Mouse (Mus musculus): Measurements from ENCODE around the gene Ccdc113. TPM values are rescaled to one million over a fixed set of nuclear protein-coding genes. Genes with fewer than 3 reads are reported as not detected.

Ccdc113 gene
- polyA plus RNA-seq, 1 experiment from 2014 or later, result 1.0 TPM

DNA sequence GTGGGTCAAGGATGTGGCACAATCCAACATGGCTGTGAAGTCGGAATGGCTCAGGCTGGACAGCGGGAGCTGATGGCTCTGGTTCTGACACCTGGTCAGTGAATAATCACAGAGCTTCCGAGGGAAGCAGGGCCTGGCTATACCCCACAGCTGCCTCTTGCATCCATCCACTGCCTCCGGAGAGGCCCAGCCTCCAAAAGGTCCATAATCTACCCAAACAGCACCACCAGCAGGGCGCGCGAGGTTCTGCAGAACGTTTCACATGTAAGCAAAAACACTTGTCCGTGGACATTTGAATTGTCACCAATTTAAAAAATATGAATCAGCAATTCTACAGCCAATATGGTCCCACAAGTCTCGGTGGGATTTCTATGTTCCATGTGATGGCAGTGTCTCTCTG, 55.4 kb downstream of the Ccdc113 start:
- no peak overlapping the region for H3K9ac ChIP-seq (ENCODE audit: low read depth, low read length)
- no peaks in the 10 kb centered on the region for H3K9me3 ChIP-seq (ENCODE audit: control insufficient read depth, low read length)
- no peaks in the 10 kb centered on the region for H3K36me3 ChIP-seq (ENCODE audit: control insufficient read depth, insufficient read depth, low read length)
- no peaks in the 10 kb centered on the region for H3K27me3 ChIP-seq (ENCODE audit: control insufficient read depth, insufficient read depth, low read length)
- no peak overlapping the region for H3K27ac ChIP-seq (ENCODE audit: low read depth, low read length)
- WGBS, result 66% methylated on average over 10 of the region's 10 CpGs
- H3K4me2 ChIP-seq (replicated peaks; ENCODE audit: low read depth, low read length), result no peak overlapping the region
- ATAC-seq (ENCODE audit: low FRiP score, low TSS enrichment), result no peak
- no peak overlapping the region for H3K4me3 ChIP-seq (ENCODE audit: low read length)
- H3K4me1 ChIP-seq (ENCODE audit: control insufficient read depth, insufficient read depth, low read length), result no peaks in the 10 kb centered on the region

DNA sequence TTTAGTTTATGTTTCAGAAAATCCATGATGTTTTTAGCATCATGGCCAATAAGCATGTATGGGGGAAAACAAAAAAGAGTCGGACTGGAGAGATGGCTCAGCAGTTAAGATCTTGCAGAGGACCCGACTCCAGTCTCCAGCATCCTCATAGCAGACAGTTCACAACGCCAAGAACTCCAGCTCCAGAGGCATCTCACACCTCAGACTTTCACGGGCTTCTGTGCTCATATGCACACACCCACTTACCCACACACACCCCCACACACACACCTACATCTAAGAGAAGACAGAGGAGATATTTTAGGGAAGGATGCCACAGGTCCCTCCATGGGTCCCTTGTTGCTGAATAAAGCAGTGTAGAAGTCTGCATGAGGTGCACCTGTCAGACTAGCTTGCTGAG, 56.7 kb downstream of the Ccdc113 start:
- Histone ChIP-seq H3K27me3 (ENCODE audit: control insufficient read depth, insufficient read depth, low read length) (no peaks in the 10 kb centered on the region), H3K36me3 (ENCODE audit: control insufficient read depth, insufficient read depth, low read length) (no peaks in the 10 kb centered on the region), H3K4me1 (ENCODE audit: control insufficient read depth, insufficient read depth, low read length) (no peaks in the 10 kb centered on the region), H3K4me2 (replicated peaks; ENCODE audit: low read depth, low read length) (no peak overlapping the region), H3K27ac (ENCODE audit: low read depth, low read length) (no peak overlapping the region), H3K9ac (ENCODE audit: low read depth, low read length) (no peak overlapping the region), H3K4me3 (ENCODE audit: low read length) (no peak overlapping the region), H3K9me3 (ENCODE audit: control insufficient read depth, low read length) (no peaks in the 10 kb centered on the region)
- 85% methylated on average over 4 of the region's 4 CpGs for WGBS
- ATAC-seq (ENCODE audit: low FRiP score, low TSS enrichment), result no peak

DNA sequence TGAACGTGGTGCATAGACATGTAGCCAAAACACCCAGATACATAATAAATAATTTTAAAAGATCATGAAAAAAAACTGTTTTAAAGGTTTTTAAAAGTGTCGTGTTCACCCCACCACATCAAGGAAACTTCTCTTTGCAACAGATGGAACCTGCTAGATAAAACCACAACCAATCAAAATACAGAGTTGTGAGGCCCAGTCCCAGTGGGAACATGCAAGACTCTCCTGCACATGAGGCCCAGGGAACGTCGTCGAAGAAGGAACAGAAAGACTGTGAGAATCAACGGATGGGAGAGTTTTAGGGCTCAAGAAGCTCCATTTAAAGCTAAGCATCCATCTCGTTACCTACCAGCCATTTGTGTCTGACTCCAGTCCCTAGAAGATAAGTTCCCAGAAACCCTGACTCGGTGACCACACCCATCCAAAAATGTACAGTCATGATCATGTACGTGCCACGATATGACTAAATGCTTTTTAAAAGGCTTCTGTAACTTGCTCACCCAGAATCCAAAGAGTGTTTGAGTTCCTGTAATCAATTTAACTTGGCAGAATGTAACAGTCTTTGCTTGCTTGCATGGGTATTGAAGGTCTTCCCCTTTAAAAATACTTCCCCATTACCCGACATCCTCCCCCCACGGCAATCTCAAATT, 58.4 kb downstream of the Ccdc113 start:
- 85% methylated on average over 12 of the region's 12 CpGs for WGBS
- H3K9ac ChIP-seq (ENCODE audit: low read depth, low read length), result no peak overlapping the region
- H3K27ac ChIP-seq (ENCODE audit: low read depth, low read length), result no peak overlapping the region
- H3K4me1 ChIP-seq (ENCODE audit: control insufficient read depth, insufficient read depth, low read length), result no peaks in the 10 kb centered on the region
- no peaks in the 10 kb centered on the region for H3K27me3 ChIP-seq (ENCODE audit: control insufficient read depth, insufficient read depth, low read length)
- H3K9me3 ChIP-seq (ENCODE audit: control insufficient read depth, low read length), result no peaks in the 10 kb centered on the region
- no peak overlapping the region for H3K4me2 ChIP-seq (replicated peaks; ENCODE audit: low read depth, low read length)
- H3K36me3 ChIP-seq (ENCODE audit: control insufficient read depth, insufficient read depth, low read length), result no peaks in the 10 kb centered on the region
- no peak for ATAC-seq (ENCODE audit: low FRiP score, low TSS enrichment)
- no peak overlapping the region for H3K4me3 ChIP-seq (ENCODE audit: low read length)

DNA sequence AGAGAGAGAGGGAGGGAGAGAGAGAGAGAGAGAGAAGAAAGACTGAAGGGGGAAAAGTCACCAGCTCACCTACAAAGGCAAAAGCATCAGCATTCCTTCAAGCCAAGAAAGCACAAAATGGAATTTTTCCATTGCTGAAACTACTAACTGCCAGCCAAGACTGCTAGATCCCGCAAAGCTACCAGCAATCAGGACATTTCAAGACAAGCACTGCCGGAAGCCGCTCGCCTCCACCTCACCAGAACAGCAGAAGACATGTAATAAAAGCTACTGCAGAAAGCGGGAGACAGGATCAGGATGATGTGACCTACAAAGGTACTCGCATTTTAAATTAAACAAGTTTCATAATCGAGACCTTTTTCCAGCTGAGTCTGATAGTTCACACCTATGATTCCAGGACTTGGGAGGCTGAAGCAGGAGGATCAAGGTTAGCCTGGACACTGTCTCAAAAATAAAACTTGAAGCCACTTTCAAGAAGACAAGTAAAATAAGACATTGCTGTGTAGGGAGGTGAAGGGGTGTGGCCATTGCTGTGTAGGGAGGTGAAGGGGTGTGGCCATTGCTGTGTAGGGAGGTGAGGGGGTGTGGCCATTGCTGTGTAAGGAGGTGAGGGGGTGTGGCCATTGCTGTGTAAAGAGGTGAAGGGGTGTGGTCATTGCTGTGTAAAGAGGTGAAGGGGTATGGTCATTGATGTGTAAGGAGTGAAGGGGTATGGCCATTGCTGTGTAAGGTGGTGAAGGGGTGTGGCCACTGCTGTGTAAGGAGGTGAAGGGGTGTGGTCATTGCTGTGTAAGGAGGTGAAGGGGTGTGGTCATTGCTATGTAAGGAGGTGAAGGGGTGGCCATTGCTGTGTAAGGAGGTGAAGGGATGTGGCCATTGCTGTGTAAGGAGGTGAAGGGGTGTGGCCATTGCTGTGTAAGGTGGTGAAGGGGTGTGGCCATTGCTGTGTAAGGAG, 59.8 kb downstream of the Ccdc113 start:
- Histone ChIP-seq H3K27me3 (ENCODE audit: control insufficient read depth, insufficient read depth, low read length) (no peaks in the 10 kb centered on the region), H3K9me3 (ENCODE audit: control insufficient read depth, low read length) (no peaks in the 10 kb centered on the region), H3K36me3 (ENCODE audit: control insufficient read depth, insufficient read depth, low read length) (no peaks in the 10 kb centered on the region), H3K9ac (ENCODE audit: low read depth, low read length) (no peak overlapping the region), H3K27ac (ENCODE audit: low read depth, low read length) (no peak overlapping the region), H3K4me2 (replicated peaks; ENCODE audit: low read depth, low read length) (no peak overlapping the region), H3K4me3 (ENCODE audit: low read length) (no peak overlapping the region), H3K4me1 (ENCODE audit: control insufficient read depth, insufficient read depth, low read length) (no peaks in the 10 kb centered on the region)
- no peak for ATAC-seq (ENCODE audit: low FRiP score, low TSS enrichment)
- 92% methylated on average over 7 of the region's 7 CpGs for WGBS

DNA sequence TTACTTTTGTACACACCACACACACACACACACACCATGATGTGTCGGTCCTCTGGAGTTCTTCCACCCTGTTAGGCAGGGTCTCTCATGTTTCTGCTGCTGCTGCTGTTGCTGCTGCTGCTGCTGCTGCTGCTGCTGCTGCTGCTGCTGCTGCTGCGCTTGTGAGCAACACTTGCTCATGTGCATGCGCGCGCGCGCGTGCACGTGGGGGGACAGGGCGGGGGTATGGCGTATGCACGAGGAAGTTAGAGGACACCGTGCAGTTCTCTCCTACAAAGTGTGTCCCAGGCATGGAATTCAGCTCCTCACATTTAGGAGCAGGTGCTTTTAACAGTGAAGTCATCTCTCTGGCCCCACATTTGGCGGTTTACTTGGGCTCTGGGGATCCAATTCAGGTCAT, 61.2 kb downstream of the Ccdc113 start:
- H3K4me3 ChIP-seq (ENCODE audit: low read length), result no peak overlapping the region
- no peaks in the 10 kb centered on the region for H3K36me3 ChIP-seq (ENCODE audit: control insufficient read depth, insufficient read depth, low read length)
- 82% methylated on average over 14 of the region's 14 CpGs for WGBS
- no peak overlapping the region for H3K9ac ChIP-seq (ENCODE audit: low read depth, low read length)
- no peak for ATAC-seq (ENCODE audit: low FRiP score, low TSS enrichment)
- no peak overlapping the region for H3K27ac ChIP-seq (ENCODE audit: low read depth, low read length)
- no peak overlapping the region for H3K4me2 ChIP-seq (replicated peaks; ENCODE audit: low read depth, low read length)
- no peaks in the 10 kb centered on the region for H3K27me3 ChIP-seq (ENCODE audit: control insufficient read depth, insufficient read depth, low read length)
- H3K4me1 ChIP-seq (ENCODE audit: control insufficient read depth, insufficient read depth, low read length), result no peaks in the 10 kb centered on the region
- H3K9me3 ChIP-seq (ENCODE audit: control insufficient read depth, low read length), result no peaks in the 10 kb centered on the region

DNA sequence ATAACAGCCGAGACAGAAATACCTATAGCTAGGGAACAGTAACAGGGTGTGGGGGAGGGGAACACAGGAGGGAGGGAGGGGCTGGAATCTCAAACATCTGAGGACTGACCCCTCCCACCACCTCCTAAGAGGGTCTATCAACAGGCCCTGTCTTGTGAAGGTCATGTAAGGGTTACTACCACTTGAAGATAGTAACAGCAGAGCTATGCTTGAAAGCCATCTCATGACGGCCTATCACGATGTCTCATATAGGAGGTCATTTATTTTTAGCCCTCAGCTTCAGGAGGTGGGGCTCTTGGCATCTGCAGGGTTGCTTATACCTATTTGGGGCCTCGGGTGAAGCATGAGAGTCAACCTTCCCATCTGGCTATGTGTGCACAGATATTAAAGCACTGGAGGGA, 63.0 kb downstream of the Ccdc113 start:
- no peak for ATAC-seq (ENCODE audit: low FRiP score, low TSS enrichment)
- no peaks in the 10 kb centered on the region for H3K4me1 ChIP-seq (ENCODE audit: control insufficient read depth, insufficient read depth, low read length)
- WGBS, result 58% methylated on average over 4 of the region's 4 CpGs
- H3K9ac ChIP-seq (ENCODE audit: low read depth, low read length), result no peak overlapping the region
- no peaks in the 10 kb centered on the region for H3K27me3 ChIP-seq (ENCODE audit: control insufficient read depth, insufficient read depth, low read length)
- H3K4me3 ChIP-seq (ENCODE audit: low read length), result no peak overlapping the region
- no peak overlapping the region for H3K27ac ChIP-seq (ENCODE audit: low read depth, low read length)
- no peak overlapping the region for H3K4me2 ChIP-seq (replicated peaks; ENCODE audit: low read depth, low read length)
- no peaks in the 10 kb centered on the region for H3K36me3 ChIP-seq (ENCODE audit: control insufficient read depth, insufficient read depth, low read length)
- no peaks in the 10 kb centered on the region for H3K9me3 ChIP-seq (ENCODE audit: control insufficient read depth, low read length)

DNA sequence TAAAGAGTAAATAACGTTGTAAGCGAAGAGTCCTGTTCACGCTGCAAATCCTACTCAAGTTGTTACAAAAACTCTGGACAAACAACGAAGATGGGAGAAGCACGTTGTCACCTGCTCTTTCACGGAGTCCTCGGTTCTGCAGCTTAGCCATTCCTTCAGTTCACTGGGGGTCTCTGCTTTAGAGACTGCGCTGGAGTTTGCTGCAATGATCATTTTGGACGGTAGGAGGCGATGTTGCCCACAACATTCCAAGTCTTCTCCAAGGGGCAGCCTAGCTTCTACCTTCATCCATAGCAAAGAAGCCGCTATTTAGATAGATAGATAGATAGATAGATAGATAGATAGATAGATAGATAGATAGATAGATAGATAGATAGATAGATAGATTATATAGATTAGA, 66.0 kb downstream of the Ccdc113 start:
- WGBS, result 12% methylated on average over 11 of the region's 11 CpGs
- ATAC-seq (ENCODE audit: low FRiP score, low TSS enrichment), result no peak
- Histone ChIP-seq H3K4me1 (ENCODE audit: control insufficient read depth, insufficient read depth, low read length) (no peaks in the 10 kb centered on the region), H3K4me2 (replicated peaks; ENCODE audit: low read depth, low read length) (no peak overlapping the region), H3K27me3 (ENCODE audit: control insufficient read depth, insufficient read depth, low read length) (no peaks in the 10 kb centered on the region), H3K9ac (ENCODE audit: low read depth, low read length) (no peak overlapping the region), H3K27ac (ENCODE audit: low read depth, low read length) (no peak overlapping the region), H3K9me3 (ENCODE audit: control insufficient read depth, low read length) (no peaks in the 10 kb centered on the region), H3K36me3 (ENCODE audit: control insufficient read depth, insufficient read depth, low read length) (no peaks in the 10 kb centered on the region), H3K4me3 (ENCODE audit: low read length) (no peak overlapping the region)

DNA sequence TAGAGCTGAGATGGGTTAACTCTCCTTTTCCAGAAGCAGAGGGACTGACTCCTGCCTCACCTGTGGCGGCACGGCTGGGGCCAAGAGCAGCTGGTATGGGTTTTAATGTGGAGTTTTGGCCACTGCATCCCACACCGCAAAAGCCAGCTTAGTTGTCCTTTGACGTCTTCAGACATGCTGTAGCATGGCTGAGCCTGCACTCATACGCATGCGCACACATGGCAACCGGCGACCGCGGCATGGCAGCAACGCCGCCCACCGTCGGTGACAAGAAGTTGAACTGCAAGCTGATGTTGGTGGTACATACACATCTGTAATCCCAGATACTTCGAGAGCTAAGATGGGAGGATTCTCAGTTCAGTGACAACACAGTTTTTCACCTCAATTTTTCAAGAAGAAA, 67.4 kb downstream of the Ccdc113 start:
- H3K36me3 ChIP-seq (ENCODE audit: control insufficient read depth, insufficient read depth, low read length), result no peaks in the 10 kb centered on the region
- H3K9ac ChIP-seq (ENCODE audit: low read depth, low read length), result no peak overlapping the region
- H3K4me2 ChIP-seq (replicated peaks; ENCODE audit: low read depth, low read length), result no peak overlapping the region
- ATAC-seq (ENCODE audit: low FRiP score, low TSS enrichment), result no peak
- no peak overlapping the region for H3K4me3 ChIP-seq (ENCODE audit: low read length)
- H3K4me1 ChIP-seq (ENCODE audit: control insufficient read depth, insufficient read depth, low read length), result no peaks in the 10 kb centered on the region
- 83% methylated on average over 15 of the region's 15 CpGs for WGBS
- H3K27me3 ChIP-seq (ENCODE audit: control insufficient read depth, insufficient read depth, low read length), result no peaks in the 10 kb centered on the region
- H3K27ac ChIP-seq (ENCODE audit: low read depth, low read length), result no peak overlapping the region
- H3K9me3 ChIP-seq (ENCODE audit: control insufficient read depth, low read length), result no peaks in the 10 kb centered on the region

DNA sequence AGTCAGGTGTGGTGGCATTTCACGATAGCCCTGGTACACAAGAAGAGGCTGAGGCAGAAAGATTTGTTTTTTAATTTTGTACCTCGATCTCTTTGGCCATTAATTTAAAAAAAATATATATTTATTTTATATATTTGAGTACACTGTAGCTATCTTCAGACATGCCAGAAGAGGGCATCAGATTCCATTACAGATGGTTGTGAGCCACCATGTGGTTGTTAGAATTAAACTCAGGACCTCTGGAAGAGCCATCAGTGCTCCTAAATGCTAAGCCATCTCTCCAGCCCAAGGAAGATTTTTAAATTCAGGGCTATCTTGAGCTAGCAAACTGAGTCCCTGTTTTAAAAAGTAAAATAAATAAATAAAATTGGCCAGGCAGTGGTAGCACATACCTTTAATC, 68.3 kb downstream of the Ccdc113 start:
- WGBS, result 74% methylated on average over 2 of the region's 2 CpGs
- H3K4me2 ChIP-seq (replicated peaks; ENCODE audit: low read depth, low read length), result no peak overlapping the region
- H3K27ac ChIP-seq (ENCODE audit: low read depth, low read length), result no peak overlapping the region
- ATAC-seq (ENCODE audit: low FRiP score, low TSS enrichment), result no peak
- no peaks in the 10 kb centered on the region for H3K27me3 ChIP-seq (ENCODE audit: control insufficient read depth, insufficient read depth, low read length)
- H3K36me3 ChIP-seq (ENCODE audit: control insufficient read depth, insufficient read depth, low read length), result no peaks in the 10 kb centered on the region
- H3K4me1 ChIP-seq (ENCODE audit: control insufficient read depth, insufficient read depth, low read length), result no peaks in the 10 kb centered on the region
- no peak overlapping the region for H3K9ac ChIP-seq (ENCODE audit: low read depth, low read length)
- H3K9me3 ChIP-seq (ENCODE audit: control insufficient read depth, low read length), result no peaks in the 10 kb centered on the region
- H3K4me3 ChIP-seq (ENCODE audit: low read length), result no peak overlapping the region

All from kidney, embryonic 14.5 days (tissue).